Mouse (Mus musculus): ENCODE measurements around the gene Cetn2.

The Cetn2 gene

GRCm38 (mm10) chrX:72917884-72918681 is at the start of gene Cetn2, which contains the start of gene Nsdhl:
Gene Cetn2, minus strand, starts transcription at chrX:72918411.
Gene Nsdhl, plus strand, starts transcription at chrX:72918557.
- peak; percentile 79 to 81 for DNase-seq (ENCODE audit: low spot score in 2 of 2)

DNA sequence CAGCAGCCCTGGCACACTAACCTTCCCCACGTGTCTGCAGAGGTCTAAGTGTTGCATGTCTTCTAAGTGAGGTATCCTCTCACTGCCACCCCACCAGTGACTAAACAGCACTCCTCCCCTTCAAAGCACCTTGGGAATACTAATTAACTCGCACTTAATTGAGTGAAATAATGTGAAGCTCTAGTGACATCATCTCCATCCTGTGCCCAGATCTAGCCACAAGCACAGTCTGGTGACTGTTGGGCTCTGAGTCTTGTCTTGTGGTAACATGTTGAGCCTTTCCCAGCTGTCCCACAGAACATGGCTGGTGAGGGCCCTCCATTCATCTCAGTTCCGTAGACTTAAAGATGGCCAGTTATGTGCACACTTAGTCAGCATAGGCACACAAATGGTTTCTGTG is 44.5 kb upstream of the Cetn2 start:
- DNase-seq (ENCODE audit: low spot score in 2 of 2): no peak

DNA sequence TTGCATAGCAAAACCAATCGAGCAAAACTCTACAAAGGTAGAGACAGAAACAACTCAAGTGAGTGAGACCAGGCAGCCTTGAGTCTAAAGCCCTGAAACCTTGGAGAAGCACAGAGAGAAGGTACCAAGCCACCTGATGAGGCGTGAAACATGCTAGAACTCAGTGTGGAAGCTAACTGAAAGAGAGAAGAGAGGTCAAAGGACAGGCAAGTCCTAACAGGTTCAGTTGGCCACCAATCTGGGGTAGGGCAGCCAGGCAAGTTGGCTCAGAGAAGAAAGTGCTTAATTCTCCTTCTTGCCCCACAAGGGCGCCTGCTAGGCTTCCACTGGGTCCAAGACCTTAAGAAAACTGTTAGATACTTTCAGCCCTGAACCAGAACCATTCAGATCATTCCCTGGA is 43.3 kb upstream of the Cetn2 start:
- no peak for DNase-seq (ENCODE audit: low spot score in 2 of 2)

- DNase-seq (ENCODE audit: low spot score in 2 of 2): no peak
Measured at GRCm38 (mm10) chrX:72960431-72960830, 42.2 kb upstream of the Cetn2 start.

DNA sequence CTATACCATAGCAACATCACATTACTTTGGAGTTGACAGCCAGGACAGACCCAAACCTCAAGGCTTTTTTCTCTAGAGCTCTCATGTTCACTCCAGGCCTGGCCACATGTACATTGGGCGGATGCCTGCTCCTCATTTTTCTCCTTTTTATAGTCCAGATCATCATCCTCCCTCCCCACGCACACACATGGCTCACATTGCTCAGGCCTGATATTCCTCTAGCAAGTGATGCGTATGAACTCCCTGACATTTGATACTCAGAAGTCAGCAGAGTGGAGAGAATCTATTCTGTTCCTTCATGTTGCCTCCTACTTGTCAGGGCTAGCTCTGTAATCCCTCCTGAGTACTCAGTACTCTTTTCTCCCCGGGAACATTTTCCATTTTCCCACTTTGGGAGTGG is 38.3 kb upstream of the Cetn2 start:
- no peak for DNase-seq (ENCODE audit: low spot score in 2 of 2)

GRCm38 (mm10) chrX:72953464-72953863 is 35.3 kb upstream of the Cetn2 start:
- no peak for DNase-seq (ENCODE audit: low spot score in 2 of 2)

GRCm38 (mm10) chrX:72921391-72921790 is 3.2 kb upstream of the Cetn2 start:
- DNase-seq (ENCODE audit: low spot score in 2 of 2): no peak

DNA sequence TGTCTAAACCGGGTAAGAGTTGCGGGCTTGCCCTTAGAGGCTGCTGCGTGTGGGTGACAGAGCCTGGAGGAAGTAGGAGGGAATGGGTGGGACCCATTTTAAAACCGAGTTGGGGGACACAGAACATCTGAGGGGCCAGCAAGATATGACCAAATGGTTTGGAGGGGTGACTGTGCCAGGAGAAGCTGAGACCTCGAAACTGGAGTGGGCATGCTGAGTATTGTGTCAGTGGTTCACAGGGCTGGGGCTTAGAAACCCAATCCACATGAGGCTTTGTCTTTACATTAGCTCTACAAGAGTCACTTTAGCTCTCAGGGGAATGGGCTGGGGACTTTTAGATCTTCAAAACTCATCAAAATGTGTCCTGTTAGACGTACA is 460 bp upstream of the Cetn2 start:
- no peak for DNase-seq (ENCODE audit: low spot score in 2 of 2)

DNA sequence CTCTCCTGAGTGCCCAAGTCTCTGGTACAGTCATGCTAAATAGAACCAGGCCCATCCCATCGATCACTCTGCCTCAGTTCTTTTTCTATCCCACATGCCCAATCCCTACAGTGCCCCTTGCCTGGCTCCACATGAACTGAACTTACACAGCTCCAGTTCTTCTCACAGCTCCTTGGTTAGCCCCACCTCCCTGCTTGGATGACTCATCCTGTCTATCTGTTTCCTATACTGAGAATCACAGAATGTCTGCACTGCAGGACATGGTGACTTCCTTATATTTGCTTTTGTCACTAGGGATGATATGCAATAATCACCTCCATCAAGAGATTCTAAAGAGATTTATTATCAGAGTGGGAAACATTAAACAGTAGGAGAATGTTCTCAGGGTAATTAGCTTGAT is 6.6 kb downstream of the Cetn2 start:
- no peak for DNase-seq (ENCODE audit: low spot score in 2 of 2)

DNA sequence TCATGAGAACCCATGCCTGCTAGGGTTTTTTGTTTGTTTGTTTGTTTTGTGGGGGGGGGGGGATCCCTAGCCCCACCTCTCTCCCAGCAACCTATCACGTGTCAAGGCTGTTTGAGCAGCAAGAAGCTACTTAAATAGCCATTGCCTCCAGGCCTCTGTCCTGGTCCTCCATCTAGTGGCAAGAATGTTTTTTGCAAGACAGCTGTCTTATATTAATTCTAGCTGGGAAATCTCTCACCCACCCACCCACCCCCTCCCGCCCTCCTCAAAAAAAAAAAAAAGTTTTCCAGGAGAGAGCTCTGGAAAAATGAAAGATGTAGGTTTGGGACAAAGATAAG is 9.8 kb downstream of the Cetn2 start:
- no peak for DNase-seq (ENCODE audit: low spot score in 2 of 2)

GRCm38 (mm10) chrX:72907619-72908403 is 10.4 kb downstream of the Cetn2 start:
- no peak for DNase-seq (ENCODE audit: low spot score in 2 of 2)

DNA sequence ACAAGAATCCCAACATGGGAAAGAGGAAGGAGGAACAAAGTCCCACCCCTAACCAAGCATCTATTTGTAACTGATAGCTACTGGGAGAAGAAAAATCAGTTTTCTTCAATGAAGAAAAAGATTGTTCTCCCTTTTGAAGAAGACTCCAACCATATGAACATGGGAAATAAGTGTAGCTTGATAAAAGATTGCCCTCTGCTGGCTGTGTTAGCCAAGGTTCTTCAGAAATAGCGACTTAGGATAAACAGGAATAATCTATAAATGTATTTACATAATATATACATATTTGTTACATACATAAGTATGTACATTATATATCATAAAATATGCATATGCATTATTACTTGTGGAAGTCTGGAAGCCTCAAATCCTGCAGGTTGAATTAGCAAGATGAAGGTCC is 15.7 kb downstream of the Cetn2 start:
- DNase-seq (ENCODE audit: low spot score in 2 of 2): no peak

- DNase-seq (ENCODE audit: low spot score in 2 of 2): no peak
Measured at GRCm38 (mm10) chrX:72896055-72896437, 22.2 kb downstream of the Cetn2 start.

- DNase-seq (ENCODE audit: low spot score in 2 of 2): no peak
Measured at GRCm38 (mm10) chrX:72895388-72896054, 22.7 kb downstream of the Cetn2 start.
